ENCODE assay signal across 8 mouse cellular contexts in the genomic region with DNA sequence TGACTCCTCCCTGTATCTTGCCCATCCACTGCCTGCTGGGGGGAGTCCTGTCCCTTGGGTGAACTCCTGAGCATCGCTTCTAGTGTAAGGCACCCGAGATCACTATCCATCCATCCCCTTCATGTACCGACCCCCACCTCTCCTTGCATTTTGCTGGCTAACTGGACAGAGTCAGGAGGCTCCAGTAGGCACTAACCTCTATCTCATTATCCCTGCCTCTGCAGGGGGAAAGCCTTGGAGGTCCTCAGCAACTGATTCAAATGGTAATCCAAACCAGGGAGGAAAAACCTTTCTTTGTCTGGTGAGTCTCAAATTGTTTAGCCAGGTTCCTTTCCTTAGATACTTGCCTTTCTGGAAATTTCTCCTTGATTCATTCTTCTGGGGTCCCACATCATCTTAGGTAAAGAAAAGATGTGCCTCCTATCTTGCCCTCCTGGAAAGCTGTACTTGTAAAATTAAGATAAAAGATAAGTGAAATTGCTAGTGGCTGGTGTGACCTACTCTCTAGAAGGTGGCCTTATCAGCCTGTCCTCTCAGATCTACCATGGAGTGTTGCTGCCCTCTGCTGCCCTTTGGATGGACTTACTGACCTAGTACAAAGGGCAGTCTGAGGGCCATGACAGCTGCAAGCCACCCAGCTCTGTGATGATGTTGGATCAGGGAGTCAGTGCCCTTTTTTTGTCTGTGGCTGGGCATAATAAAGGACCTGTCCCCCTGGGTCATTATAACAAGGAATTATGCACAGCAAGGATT. TPM values are rescaled to one million over a fixed set of nuclear protein-coding genes. Genes with fewer than 3 reads are reported as not detected.
A peak's percentile ranks its signal among the peaks of the same experiment; 100 is the strongest.
DNase-seq lines count a peak whose midpoint lies in the region; ATAC-seq lines count a peak whose summit lies in the region.

No protein-coding gene starts in this region.

- H3K36me3 ChIP-seq in embryonic facial prominence, embryonic 11.5 days (replicated peaks; ENCODE audit: control insufficient read depth, insufficient read depth, low read depth, low read length) = no peaks in the 10 kb centered on the region

- H3K9me3 ChIP-seq in embryonic facial prominence, embryonic 11.5 days (replicated peaks; ENCODE audit: control insufficient read depth, low read length) = no peaks in the 10 kb centered on the region

- H3K27me3 ChIP-seq in embryonic facial prominence, embryonic 11.5 days (ENCODE audit: control insufficient read depth, insufficient read depth, low read length) = no peaks in the 10 kb centered on the region

- DNase-seq in ES-CJ7 (ENCODE audit: low read depth, low spot score) = peak; percentile 84
- DNase-seq in adrenal gland, postnatal 25 days = peak; percentile 78
- peak; percentile 75 for DNase-seq in embryonic facial prominence, embryonic 11.5 days (ENCODE audit: low spot score)
- peak; percentile 52 to 79 for DNase-seq in layer of hippocampus, postnatal 14 days (ENCODE audit: low spot score in 2 of 2)
- peak; percentile 92 for DNase-seq in lung, postnatal 36 days
- DNase-seq in right cerebral cortex, postnatal 14 days = peak; percentile 55

- H3K4me3 ChIP-seq in embryonic facial prominence, embryonic 11.5 days (ENCODE audit: low read depth, low read length) = no peak overlapping the region

- peak; percentile 81 for ATAC-seq in embryonic facial prominence, embryonic 11.5 days (replicated peaks; ENCODE audit: insufficient number of reproducible peaks, low FRiP score, low TSS enrichment, low read depth)
- ATAC-seq in hematopoietic stem cell, adult 5-6 weeks (replicated peaks in 1 of 2; ENCODE audit: insufficient read depth in 1 of 2, low FRiP score in 2 of 2, low TSS enrichment in 1 of 2, low read depth in 1 of 2, poor library complexity in 2 of 2, severe bottlenecking in 2 of 2) = peak; percentile 82 to 85
- ATAC-seq in activated CD4-positive, CD25-positive, alpha-beta regulatory T cell, adult 4 months = no peak

- no peak overlapping the region for H3K9ac ChIP-seq in embryonic facial prominence, embryonic 11.5 days (replicated peaks; ENCODE audit: low read length)

- H3K4me1 ChIP-seq in embryonic facial prominence, embryonic 11.5 days (ENCODE audit: control insufficient read depth, insufficient read depth, low read length) = no peaks in the 10 kb centered on the region

- 46% methylated on average over 3 of the region's 3 CpGs for WGBS in embryonic facial prominence, embryonic 11.5 days

- H3K27ac ChIP-seq in embryonic facial prominence, embryonic 11.5 days (replicated peaks; ENCODE audit: low read depth, low read length) = no peak overlapping the region

- no peak overlapping the region for H3K4me2 ChIP-seq in embryonic facial prominence, embryonic 11.5 days (ENCODE audit: low read depth, low read length)

RNA-seq across cellular contexts. Expression of a gene that starts 7.3 kb away (rescaled TPM):
- total RNA-seq in adrenal gland, postnatal 25 days (2021) = not detected in 2 replicates
- not detected in 2 replicates for polyA plus RNA-seq in embryonic facial prominence, embryonic 11.5 days (2014; fragmentation: Nextera tagmentation; extraction: Ambion mirVana)
- total RNA-seq in hematopoietic stem cell, adult 5-6 weeks (2017) = not detected in 2 replicates
- not detected for total RNA-seq in layer of hippocampus, postnatal 14 days (2021)
- polyA plus RNA-seq in activated CD4-positive, CD25-positive, alpha-beta regulatory T cell, adult 4 months (2017; shearing (Covaris generic)) = under 1 TPM; 0.42 to 0.69 TPM

RNA-seq across cellular contexts. Expression of a gene that starts 10.3 kb away (rescaled TPM):
- total RNA-seq in adrenal gland, postnatal 25 days (2021) = not detected in 2 replicates
- polyA plus RNA-seq in embryonic facial prominence, embryonic 11.5 days (2014; fragmentation: Nextera tagmentation; extraction: Ambion mirVana) = not detected in 2 replicates
- not detected in 2 replicates for total RNA-seq in hematopoietic stem cell, adult 5-6 weeks (2017)
- not detected for total RNA-seq in layer of hippocampus, postnatal 14 days (2021)
- not detected for polyA plus RNA-seq in activated CD4-positive, CD25-positive, alpha-beta regulatory T cell, adult 4 months (2017; shearing (Covaris generic))

RNA-seq across cellular contexts. Expression of a gene that starts 46.8 kb away (rescaled TPM):
- 3.0 and 3.9 TPM in 2 replicates for total RNA-seq in adrenal gland, postnatal 25 days (2021)
- polyA plus RNA-seq in embryonic facial prominence, embryonic 11.5 days (2014; fragmentation: Nextera tagmentation; extraction: Ambion mirVana) = 4.4 and 5.4 TPM in 2 replicates
- 0.44 and 5.1 TPM in 2 replicates for total RNA-seq in hematopoietic stem cell, adult 5-6 weeks (2017)
- total RNA-seq in layer of hippocampus, postnatal 14 days (2021) = 100 to 1,000 TPM; 173 TPM
- polyA plus RNA-seq in activated CD4-positive, CD25-positive, alpha-beta regulatory T cell, adult 4 months (2017; shearing (Covaris generic)) = not detected

Comparison
In these comparisons a context has a peak if more than half of its experiments do, and no peak if none do; other contexts are left out.
1. RNA of a gene that starts 46.8 kb away (total RNA-seq): 173 TPM in layer of hippocampus, postnatal 14 days; 0.44 to 5.1 TPM in hematopoietic stem cell, adult 5-6 weeks and 3.0 to 3.9 TPM in adrenal gland, postnatal 25 days; every median in the first group is over 10 times any median in the second.
2. Peak in every context shown above with its lines, with median percentiles within 50 percentile points of each other: DNase-seq.